Mouse (Mus musculus) embryo, embryonic 11.5 days (tissue): ENCODE data around the gene Ifna6.
"Not testable (repeated sequence)": the region's sequence is repeated elsewhere in the genome, so short reads cannot be mapped to it uniquely, and the experiment has no call there.

Source experiments
- DNase-seq: peaks from one replicate; pipeline ENCODE4 v3.0.0-alpha.2; 2012; ENCODE audit warnings: low read depth, low spot score

Ifna6 gene

GRCm38 (mm10) chr4:88827116-88827515, at the start of gene Ifna6:
Gene Ifna6, plus strand, starts transcription at chr4:88827416.
- DNase-seq = not testable (repeated sequence)

DNA sequence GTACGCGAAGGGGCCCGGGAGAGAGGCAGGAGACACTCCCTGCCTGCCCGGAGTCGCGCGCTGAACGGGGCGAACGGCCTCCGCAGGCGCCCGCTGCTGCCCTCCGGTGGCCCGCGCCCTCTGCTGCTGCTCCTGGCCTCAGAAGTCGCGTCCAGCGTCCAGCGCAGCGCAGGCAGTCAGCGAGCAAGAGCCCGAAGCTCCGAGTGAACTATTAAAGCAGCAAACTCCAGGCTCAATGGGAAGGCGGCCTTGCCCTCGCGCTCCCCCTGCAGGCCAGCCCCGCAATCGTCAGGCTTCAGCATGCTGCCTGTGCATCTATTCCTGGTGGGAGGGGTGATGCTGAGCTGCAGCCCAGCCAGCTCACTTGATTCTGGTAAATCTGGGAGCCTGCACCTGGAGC, 47.7 kb upstream of the Ifna6 start, which contains the start of gene Gm13272:
TSS of gene Gm13272 (plus strand) at position 301 of the 400 bp plus-strand sequence.
- not testable (repeated sequence) for DNase-seq

DNA sequence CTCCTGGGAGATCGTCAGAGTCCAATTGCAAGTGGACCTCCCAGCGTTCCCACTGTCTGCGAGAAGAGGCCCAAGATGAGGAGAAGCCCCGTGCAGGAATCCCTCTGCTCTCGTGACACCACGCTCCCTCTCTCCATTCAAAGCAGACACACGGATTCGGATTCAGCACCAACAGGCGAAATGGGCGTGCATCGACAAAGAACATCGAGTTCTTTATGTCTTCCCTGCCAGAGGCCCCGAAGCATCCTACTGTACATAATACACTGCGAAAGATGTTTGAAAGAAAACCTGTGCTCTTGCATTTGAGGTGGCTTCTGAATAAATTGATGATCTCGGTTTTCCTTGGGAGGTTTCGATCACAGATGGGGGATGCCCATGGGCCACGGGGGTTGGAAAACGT, 46.9 kb upstream of the Ifna6 start:
- DNase-seq = not testable (repeated sequence)

DNA sequence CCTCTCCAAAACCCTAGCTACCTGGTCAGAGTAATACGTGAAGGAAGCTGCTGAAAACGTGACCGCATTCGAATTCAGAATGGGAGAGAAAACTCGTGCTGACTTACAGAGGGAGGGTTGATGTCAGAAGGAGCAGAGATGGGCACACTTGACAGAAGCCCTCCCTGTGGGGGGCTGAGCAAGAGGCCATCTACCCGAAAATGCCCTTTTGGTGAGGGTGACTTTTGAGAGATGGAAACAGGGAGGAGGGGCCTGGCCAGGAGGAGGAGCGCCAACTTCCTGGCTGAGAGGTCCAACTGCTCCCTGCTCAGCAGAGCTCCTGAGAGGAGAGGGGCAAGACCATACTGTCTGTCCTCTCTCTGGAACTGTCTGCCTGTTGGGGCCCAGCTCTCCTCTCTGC, 45.4 kb upstream of the Ifna6 start, which contains the start of gene Ifnz:
TSS of gene Ifnz (plus strand) at position 301 of the 400 bp plus-strand sequence.
- DNase-seq = not testable (repeated sequence)

DNA sequence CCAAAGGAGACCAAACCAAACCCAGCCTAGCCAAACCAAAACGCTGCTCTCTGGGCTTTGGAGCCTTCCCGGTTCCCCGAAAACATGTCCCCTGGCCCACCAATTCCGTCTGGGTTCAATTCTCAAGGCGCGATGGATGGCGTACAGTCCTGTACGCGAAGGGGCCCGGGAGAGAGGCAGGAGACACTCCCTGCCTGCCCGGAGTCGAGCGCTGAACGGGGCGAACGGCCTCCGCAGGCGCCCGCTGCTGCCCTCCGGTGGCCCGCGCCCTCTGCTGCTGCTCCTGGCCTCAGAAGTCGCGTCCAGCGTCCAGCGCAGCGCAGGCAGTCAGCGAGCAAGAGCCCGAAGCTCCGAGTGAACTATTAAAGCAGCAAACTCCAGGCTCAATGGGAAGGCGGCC, 44.9 kb upstream of the Ifna6 start:
- DNase-seq = not testable (repeated sequence)

- not testable (repeated sequence) for DNase-seq
Observed at GRCm38 (mm10) chr4:88785409-88785808, 41.8 kb upstream of the Ifna6 start, which contains the start of gene Gm13276. Gene Gm13276, plus strand, starts transcription at chr4:88785709.

GRCm38 (mm10) chr4:88788402-88788801, 38.8 kb upstream of the Ifna6 start, which contains the start of gene Gm13277:
Gene Gm13277, plus strand, starts transcription at chr4:88788632.
- DNase-seq = not testable (repeated sequence)

DNA sequence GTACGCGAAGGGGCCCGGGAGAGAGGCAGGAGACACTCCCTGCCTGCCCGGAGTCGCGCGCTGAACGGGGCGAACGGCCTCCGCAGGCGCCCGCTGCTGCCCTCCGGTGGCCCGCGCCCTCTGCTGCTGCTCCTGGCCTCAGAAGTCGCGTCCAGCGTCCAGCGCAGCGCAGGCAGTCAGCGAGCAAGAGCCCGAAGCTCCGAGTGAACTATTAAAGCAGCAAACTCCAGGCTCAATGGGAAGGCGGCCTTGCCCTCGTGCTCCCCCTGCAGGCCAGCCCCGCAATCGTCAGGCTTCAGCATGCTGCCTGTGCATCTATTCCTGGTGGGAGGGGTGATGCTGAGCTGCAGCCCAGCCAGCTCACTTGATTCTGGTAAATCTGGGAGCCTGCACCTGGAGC, 36.0 kb upstream of the Ifna6 start, which contains the start of gene Gm13278:
TSS of gene Gm13278 (plus strand) at position 301 of the 400 bp plus-strand sequence.
- not testable (repeated sequence) for DNase-seq

GRCm38 (mm10) chr4:88793936-88794675, 33.1 kb upstream of the Ifna6 start, which contains the start of gene Gm13275:
Gene Gm13275, plus strand, starts transcription at chr4:88794487.
- DNase-seq = not testable (repeated sequence)

DNA sequence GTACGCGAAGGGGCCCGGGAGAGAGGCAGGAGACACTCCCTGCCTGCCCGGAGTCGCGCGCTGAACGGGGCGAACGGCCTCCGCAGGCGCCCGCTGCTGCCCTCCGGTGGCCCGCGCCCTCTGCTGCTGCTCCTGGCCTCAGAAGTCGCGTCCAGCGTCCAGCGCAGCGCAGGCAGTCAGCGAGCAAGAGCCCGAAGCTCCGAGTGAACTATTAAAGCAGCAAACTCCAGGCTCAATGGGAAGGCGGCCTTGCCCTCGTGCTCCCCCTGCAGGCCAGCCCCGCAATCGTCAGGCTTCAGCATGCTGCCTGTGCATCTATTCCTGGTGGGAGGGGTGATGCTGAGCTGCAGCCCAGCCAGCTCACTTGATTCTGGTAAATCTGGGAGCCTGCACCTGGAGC, 30.1 kb upstream of the Ifna6 start, which contains the start of gene Gm13279:
TSS of gene Gm13279 (plus strand) at position 301 of the 400 bp plus-strand sequence.
- DNase-seq = not testable (repeated sequence)

GRCm38 (mm10) chr4:88799365-88799764, 27.9 kb upstream of the Ifna6 start, which contains the start of gene Gm13285:
Gene Gm13285, plus strand, starts transcription at chr4:88799665.
- not testable (repeated sequence) for DNase-seq

DNA sequence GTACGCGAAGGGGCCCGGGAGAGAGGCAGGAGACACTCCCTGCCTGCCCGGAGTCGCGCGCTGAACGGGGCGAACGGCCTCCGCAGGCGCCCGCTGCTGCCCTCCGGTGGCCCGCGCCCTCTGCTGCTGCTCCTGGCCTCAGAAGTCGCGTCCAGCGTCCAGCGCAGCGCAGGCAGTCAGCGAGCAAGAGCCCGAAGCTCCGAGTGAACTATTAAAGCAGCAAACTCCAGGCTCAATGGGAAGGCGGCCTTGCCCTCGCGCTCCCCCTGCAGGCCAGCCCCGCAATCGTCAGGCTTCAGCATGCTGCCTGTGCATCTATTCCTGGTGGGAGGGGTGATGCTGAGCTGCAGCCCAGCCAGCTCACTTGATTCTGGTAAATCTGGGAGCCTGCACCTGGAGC, 24.3 kb upstream of the Ifna6 start, which contains the start of gene Gm13287:
TSS of gene Gm13287 (plus strand) at position 301 of the 400 bp plus-strand sequence.
- DNase-seq = not testable (repeated sequence)

DNA sequence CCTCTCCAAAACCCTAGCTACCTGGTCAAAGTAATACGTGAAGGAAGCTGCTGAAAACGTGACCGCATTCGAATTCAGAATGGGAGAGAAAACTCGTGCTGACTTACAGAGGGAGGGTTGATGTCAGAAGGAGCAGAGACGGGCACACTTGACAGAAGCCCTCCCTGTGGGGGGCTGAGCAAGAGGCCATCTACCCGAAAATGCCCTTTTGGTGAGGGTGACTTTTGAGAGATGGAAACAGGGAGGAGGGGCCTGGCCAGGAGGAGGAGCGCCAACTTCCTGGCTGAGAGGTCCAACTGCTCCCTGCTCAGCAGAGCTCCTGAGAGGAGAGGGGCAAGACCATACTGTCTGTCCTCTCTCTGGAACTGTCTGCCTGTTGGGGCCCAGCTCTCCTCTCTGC, 22.0 kb upstream of the Ifna6 start, which contains the start of gene Gm13288:
TSS of gene Gm13288 (plus strand) at position 301 of the 400 bp plus-strand sequence.
- not testable (repeated sequence) for DNase-seq

- DNase-seq = not testable (repeated sequence)
Observed at GRCm38 (mm10) chr4:88805761-88806160, 21.5 kb upstream of the Ifna6 start.

GRCm38 (mm10) chr4:88815928-88816327, 11.3 kb upstream of the Ifna6 start, which contains the start of gene Ifna7:
Gene Ifna7, plus strand, starts transcription at chr4:88816228.
- no peak for DNase-seq

DNA sequence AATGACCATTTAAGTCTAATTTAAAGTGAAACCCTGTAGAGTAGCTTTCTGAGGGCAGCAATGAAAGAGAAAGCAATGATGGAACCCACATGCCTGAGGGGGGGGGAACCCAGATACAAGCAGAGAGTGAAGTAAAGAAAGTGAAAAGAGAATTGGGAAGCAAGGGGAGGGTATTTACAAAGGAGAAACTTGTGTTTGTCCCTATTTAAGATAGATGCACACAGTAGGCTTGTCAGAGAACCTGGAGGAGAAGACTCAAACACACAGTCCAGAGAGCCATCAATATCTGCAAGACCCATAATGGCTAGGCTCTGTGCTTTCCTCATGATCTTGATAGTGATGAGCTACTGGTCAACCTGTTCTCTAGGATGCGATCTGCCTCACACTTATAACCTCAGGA, 7.6 kb upstream of the Ifna6 start, which contains the start of gene Ifna11:
TSS of gene Ifna11 (plus strand) at position 301 of the 400 bp plus-strand sequence.
- DNase-seq = no peak

GRCm38 (mm10) chr4:88822995-88823394, 4.2 kb upstream of the Ifna6 start:
- DNase-seq = no peak

- DNase-seq = no peak
Observed at GRCm38 (mm10) chr4:88830523-88830922, 3.3 kb downstream of the Ifna6 start.

DNA sequence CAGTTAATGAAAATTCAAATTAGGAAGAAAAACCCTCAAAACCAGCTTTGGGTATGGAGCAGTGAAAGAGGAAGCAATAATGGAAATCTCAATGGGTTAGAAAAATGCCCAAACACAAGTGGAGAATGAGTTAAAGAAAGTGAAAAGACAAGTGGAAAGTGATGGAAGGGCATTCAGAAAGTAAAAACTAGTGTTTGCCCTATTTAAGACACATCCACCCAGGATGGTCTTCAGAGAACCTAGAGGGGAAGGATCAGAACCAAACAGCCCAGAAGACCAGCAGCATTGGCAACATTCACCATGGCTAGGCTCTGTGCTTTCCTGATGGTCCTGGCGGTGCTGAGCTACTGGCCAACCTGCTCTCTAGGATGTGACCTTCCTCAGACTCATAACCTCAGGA, 8.0 kb downstream of the Ifna6 start, which contains the start of gene Ifna5:
TSS of gene Ifna5 (plus strand) at position 301 of the 400 bp plus-strand sequence.
- DNase-seq = not testable (repeated sequence)

DNA sequence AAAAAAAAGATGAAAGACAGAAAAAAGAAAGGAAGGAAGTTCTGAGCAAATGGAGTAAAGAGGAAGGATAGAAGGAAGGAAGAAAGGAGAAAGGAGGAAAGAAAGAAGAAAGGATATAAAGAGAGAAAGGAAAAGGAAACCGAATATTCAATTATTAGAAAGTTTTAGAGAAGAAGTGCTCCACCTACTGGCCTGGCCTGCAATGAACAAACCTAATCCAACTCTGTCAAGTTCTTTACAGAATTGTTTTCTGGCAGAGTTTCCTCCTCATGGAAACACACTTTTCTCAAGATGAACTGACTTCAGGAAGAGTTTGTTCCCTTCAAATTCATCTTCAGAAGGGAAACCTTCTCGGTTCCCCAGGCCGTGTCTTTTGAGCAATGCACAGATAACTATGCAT, 11.6 kb downstream of the Ifna6 start:
- DNase-seq = no peak

DNA sequence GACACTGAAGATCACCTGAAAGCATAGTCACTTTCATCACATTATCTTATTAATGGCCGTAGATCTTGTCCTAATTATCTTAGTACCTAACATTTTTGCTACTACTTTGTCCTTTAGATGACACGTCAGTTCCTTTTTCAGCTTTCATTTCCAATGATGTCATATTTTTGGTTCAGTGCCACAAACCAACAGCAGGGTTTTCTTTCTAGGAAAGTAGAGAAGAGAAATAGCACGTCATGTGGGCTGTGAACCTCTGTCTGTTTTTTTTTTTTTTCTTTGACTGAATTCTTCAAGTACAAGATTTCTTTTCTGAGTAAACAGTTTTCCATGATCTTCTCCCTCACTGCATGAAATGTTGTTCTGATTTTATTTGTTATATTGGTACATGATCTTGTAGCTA, 12.8 kb downstream of the Ifna6 start:
- DNase-seq = no peak

- DNase-seq = no peak
Observed at GRCm38 (mm10) chr4:88841438-88841911, 14.3 kb downstream of the Ifna6 start, which contains the start of gene Ifna4. Gene Ifna4, plus strand, starts transcription at chr4:88841861.
